Mouse (Mus musculus) liver, postnatal 0 days (tissue): ENCODE results near the gene Cfap73. TPM values are rescaled to one million over a fixed set of nuclear protein-coding genes. Genes with fewer than 3 reads are reported as not detected.

Experiments used
- ATAC-seq: fragments of 200-750 bp; cut with Nextera tagmentation; 2 replicates; pipeline ENCODE4 v1.8.0; 2017; ENCODE audit warnings: mild to moderate bottlenecking, moderate library complexity
- DNase-seq: peaks from one replicate; pipeline ENCODE4 v3.0.0-alpha.2; 2016
- H3K27ac ChIP-seq: fragments of 300-500 bp; sonication (generic); 2 replicates; pipeline ENCODE4 v1.5.1; 2014; ENCODE audit warnings: antibody characterized with exemption, moderate library complexity, mild to moderate bottlenecking, low read depth
- H3K27me3 ChIP-seq: fragments of 300-500 bp; sonication (generic); 2 replicates; pipeline ENCODE4 v1.6.1; 2014; ENCODE audit warnings: low read length, control low read depth, mixed read lengths; ENCODE audit not compliant: insufficient read depth
- H3K36me3 ChIP-seq: fragments of 300-500 bp; sonication (generic); replicated peaks from 2 replicates; pipeline ENCODE4 v1.6.1; 2014; ENCODE audit warnings: mild to moderate bottlenecking, control low read depth, low read length, moderate library complexity, mixed read lengths; ENCODE audit not compliant: insufficient read depth
- H3K4me1 ChIP-seq: fragments of 300-500 bp; sonication (generic); 2 replicates; pipeline ENCODE4 v1.6.1; 2014; ENCODE audit warnings: antibody characterized with exemption, mild to moderate bottlenecking, control low read depth; ENCODE audit not compliant: insufficient read depth
- H3K4me2 ChIP-seq: fragments of 300-500 bp; sonication (generic); 2 replicates; pipeline ENCODE4 v1.6.1; 2014; ENCODE audit warnings: low read depth, mild to moderate bottlenecking, low read length, moderate library complexity, mixed read lengths
- H3K4me3 ChIP-seq: fragments of 300-500 bp; sonication (generic); 2 replicates; pipeline ENCODE4 v1.5.1; 2014; ENCODE audit warnings: low read depth, low read length
- H3K9ac ChIP-seq: fragments of 300-500 bp; sonication (generic); replicated peaks from 2 replicates; pipeline ENCODE4 v1.6.1; 2014; ENCODE audit warnings: mild to moderate bottlenecking, moderate library complexity
- H3K9me3 ChIP-seq: fragments of 300-500 bp; sonication (generic); 2 replicates; pipeline ENCODE4 v1.6.1; 2016; ENCODE audit warnings: mild to moderate bottlenecking, control low read depth, low read length, mixed read lengths
- CTCF ChIP-seq: sonication (generic); IDR thresholded peaks from 2 replicates; pipeline ENCODE4 v1.5.1; 2016; ENCODE audit warnings: antibody characterized with exemption, low read depth
- EP300 ChIP-seq: IDR thresholded peaks from 2 replicates; pipeline ENCODE4 v1.6.1; 2016; ENCODE audit warnings: antibody characterized with exemption, low read depth, mild to moderate bottlenecking
- WGBS: fragments of 180-500 bp; shearing (Covaris S2); extraction: QIAGEN DNeasy Blood & Tissue Kit; methylation state at CpG from one replicate; pipeline ENCODE4 v1.1.7; 2014; ENCODE audit not compliant: insufficient replicate concordance; 5-methylcytosine and 5-hydroxymethylcytosine counted together
- polyA plus RNA-seq: library from polyadenylated mRNA; unstranded; fragments of >200 nt; fragmentation: Nextera tagmentation; extraction: Ambion mirVana; gene quantifications from 2 replicates; pipeline ENCODE4 v1.2.1, GENCODE M21; 2015

The Cfap73 gene
- polyA plus RNA-seq, 1 experiment from 2014 or later, result not detected

DNA sequence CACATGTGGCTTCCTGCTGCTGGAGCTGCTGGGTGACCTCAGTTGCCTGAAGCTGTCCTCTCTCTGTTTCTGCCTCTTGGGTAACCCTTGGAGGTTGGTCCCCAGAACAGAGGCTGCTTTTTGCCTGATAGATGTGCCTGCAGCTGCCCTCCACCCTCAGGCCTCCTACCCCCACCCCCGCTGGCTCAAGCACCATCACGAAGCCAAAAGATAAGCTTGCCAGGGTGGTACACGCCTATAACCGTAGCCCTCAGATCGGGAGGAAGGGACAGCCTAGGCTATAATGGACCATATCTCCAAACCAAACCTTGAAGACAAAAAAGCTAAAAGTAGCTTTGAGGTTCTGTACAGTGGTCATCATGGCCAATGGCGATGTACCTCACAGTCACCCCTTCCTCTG, 34.4 kb downstream of the Cfap73 start:
- TF ChIP-seq CTCF, result no peak
- peak; percentile 73 for TF ChIP-seq EP300
- H3K4me2 ChIP-seq, result peak overlapping the region; percentile 44; the same call in 1 of the 2 replicates
- WGBS, result 50% methylated on average over 6 of the region's 6 CpGs
- no peaks in the 10 kb centered on the region for H3K27me3 ChIP-seq
- H3K4me3 ChIP-seq, result no peak overlapping the region
- peaks cover 17% of the 10 kb centered on the region for H3K4me1 ChIP-seq
- H3K27ac ChIP-seq, result no peak overlapping the region
- H3K36me3 ChIP-seq, result no peaks in the 10 kb centered on the region
- DNase-seq (no peak), ATAC-seq (peak; percentile 82)
- H3K9me3 ChIP-seq, result no peaks in the 10 kb centered on the region
- no peak overlapping the region for H3K9ac ChIP-seq

DNA sequence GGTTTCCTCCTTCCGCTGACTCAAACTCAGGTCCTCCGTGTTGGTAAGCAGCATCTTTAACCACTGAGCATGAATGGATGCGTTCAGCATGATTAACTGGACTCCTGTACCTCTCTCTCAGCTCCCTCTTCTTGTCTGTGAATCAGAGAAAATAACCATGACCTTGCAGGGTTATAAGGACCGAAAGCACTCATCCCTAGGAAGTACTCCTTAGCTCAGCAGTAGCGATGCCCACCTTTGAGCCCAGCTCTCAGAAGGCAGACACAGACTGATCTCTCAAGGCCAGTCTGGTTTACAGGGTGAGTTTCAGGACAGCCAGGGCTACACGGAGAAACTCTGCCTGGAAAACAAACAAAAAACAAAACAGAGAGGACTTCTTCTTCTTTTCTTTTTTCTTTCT, 39.5 kb downstream of the Cfap73 start:
- H3K9ac ChIP-seq, result no peak overlapping the region
- DNase-seq, result no peak
- WGBS, result 76% methylated on average over 6 of the region's 6 CpGs
- H3K27me3 ChIP-seq, result no peaks in the 10 kb centered on the region
- no peak for ATAC-seq
- H3K4me3 ChIP-seq, result no peak overlapping the region
- peaks cover 6% of the 10 kb centered on the region for H3K4me1 ChIP-seq
- no peaks in the 10 kb centered on the region for H3K9me3 ChIP-seq
- H3K36me3 ChIP-seq, result no peaks in the 10 kb centered on the region
- H3K27ac ChIP-seq, result no peak overlapping the region
- H3K4me2 ChIP-seq, result no peak overlapping the region
- no peak for TF ChIP-seq CTCF
- TF ChIP-seq EP300, result no peak

- no peak for ATAC-seq
- H3K4me1 ChIP-seq, result peaks cover 13% of the 10 kb centered on the region
- H3K4me2 ChIP-seq, result no peak overlapping the region
- WGBS, result 72% methylated on average over 7 of the region's 7 CpGs
- DNase-seq, result no peak
- no peak overlapping the region for H3K9ac ChIP-seq
- no peaks in the 10 kb centered on the region for H3K27me3 ChIP-seq
- no peak overlapping the region for H3K27ac ChIP-seq
- no peaks in the 10 kb centered on the region for H3K9me3 ChIP-seq
- no peak overlapping the region for H3K4me3 ChIP-seq
- H3K36me3 ChIP-seq, result no peaks in the 10 kb centered on the region
- TF ChIP-seq CTCF (peak; percentile 72), EP300 (no peak)
Observed at GRCm38 (mm10) chr5:120592141-120592540, 41.9 kb downstream of the Cfap73 start.

DNA sequence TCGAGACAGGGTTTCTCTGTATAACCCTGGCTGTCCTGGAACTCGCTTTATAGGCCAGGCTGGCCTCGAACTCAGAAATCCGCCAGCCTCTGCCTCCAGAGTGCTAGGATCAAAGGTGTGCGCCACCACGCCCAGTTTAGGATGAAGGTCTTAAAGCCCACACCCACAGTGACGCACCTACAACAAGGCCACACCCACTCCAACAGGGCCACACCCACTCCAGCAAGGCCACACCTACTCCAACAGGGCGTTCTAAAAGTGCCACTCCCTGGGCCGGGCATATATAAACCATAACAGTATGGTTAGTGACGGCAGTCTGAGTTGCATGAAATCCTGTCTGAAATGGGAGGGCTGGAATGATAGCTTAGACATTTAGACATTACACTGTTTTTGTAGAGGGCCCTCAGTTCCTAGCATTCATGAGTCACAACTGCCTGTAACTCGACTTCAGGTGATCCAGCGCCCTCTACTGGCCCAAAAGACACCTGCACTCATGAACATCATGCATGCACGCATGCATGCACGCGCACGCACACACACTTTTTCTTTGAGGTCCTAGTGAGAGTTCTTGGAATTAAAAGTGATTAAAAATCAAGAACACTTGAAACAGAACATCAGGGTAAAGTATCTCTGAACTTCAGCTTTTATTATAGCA, 43.6 kb downstream of the Cfap73 start:
- H3K4me2 ChIP-seq, result no peak overlapping the region
- no peaks in the 10 kb centered on the region for H3K9me3 ChIP-seq
- H3K36me3 ChIP-seq, result no peaks in the 10 kb centered on the region
- peaks cover 26% of the 10 kb centered on the region for H3K4me1 ChIP-seq
- TF ChIP-seq EP300 (no peak), CTCF (peak; percentile 77)
- H3K27ac ChIP-seq, result no peak overlapping the region
- 77% methylated on average over 16 of the region's 16 CpGs for WGBS
- no peak overlapping the region for H3K4me3 ChIP-seq
- DNase-seq (peak; percentile 65), ATAC-seq (no peak)
- no peak overlapping the region for H3K9ac ChIP-seq
- H3K27me3 ChIP-seq, result no peaks in the 10 kb centered on the region

GRCm38 (mm10) chr5:120588569-120589094, 45.4 kb downstream of the Cfap73 start, which contains the start of the genes Tpcn1 and Iqcd:
Tpcn1 (minus strand) TSS chr5:120588673.
Iqcd (plus strand) TSS chr5:120589016.
- peak; percentile 100 for DNase-seq
- Histone ChIP-seq H3K27ac (peak within 1 kb of the TSS; percentile 90), H3K4me3 (peak within 1 kb of the TSS; percentile 83), H3K9me3 (no peaks in the 10 kb centered on the region), H3K27me3 (no peaks in the 10 kb centered on the region), H3K36me3 (peaks cover 16% of the 10 kb centered on the region), H3K9ac (peak within 1 kb of the TSS; percentile 94), H3K4me2 (peak within 1 kb of the TSS; percentile 89), H3K4me1 (peaks cover 35% of the 10 kb centered on the region)
- peak; percentile 93 for ATAC-seq
- TF ChIP-seq EP300 (no peak), CTCF (peak; percentile 25)
- under 1% methylated on average over 33 of the region's 35 CpGs for WGBS

- Histone ChIP-seq H3K4me2 (peak overlapping the region; percentile 89), H3K36me3 (peaks cover 22% of the 10 kb centered on the region), H3K4me1 (peaks cover 35% of the 10 kb centered on the region), H3K9ac (peak overlapping the region; percentile 94), H3K9me3 (no peaks in the 10 kb centered on the region), H3K27ac (peak overlapping the region; percentile 90), H3K27me3 (no peaks in the 10 kb centered on the region), H3K4me3 (peak overlapping the region; percentile 83)
- ATAC-seq, result peak; percentile 33
- no peak for TF ChIP-seq EP300
- no peak for TF ChIP-seq CTCF
- WGBS, result under 1% methylated on average over 28 of the region's 29 CpGs
- DNase-seq, result no peak
Observed at GRCm38 (mm10) chr5:120587940-120588568, 46.0 kb downstream of the Cfap73 start.
